Mouse (Mus musculus) erythroblast, embryonic 14.5 days (primary cell): ENCODE measurements around the gene Ip6k2.

Source experiments
- GATA1 ChIP-seq: IDR thresholded peaks from 2 replicates; pipeline ENCODE4 v1.6.1; 2012; ENCODE audit warnings: low read length, inconsistent platforms, mixed read lengths
- TAL1 ChIP-seq: IDR thresholded peaks from 3 replicates; pipeline ENCODE4 v1.6.1; 2012; ENCODE audit warnings: low read length, inconsistent platforms, mixed read lengths

GRCm38 (mm10) chr9:108795281-108795680, 11.7 kb downstream of the Ip6k2 start:
- TF ChIP-seq GATA1 (no peak), TAL1 (no peak)
